Mouse (Mus musculus) thymus, adult 2 months (tissue): ENCODE measurements at regions not wholly inside any gene's neighbourhood (a gene's known extent, or its start where the extent isn't known, plus 50 kb on each side); places are given as distances from the start of the nearest gene placed in this dataset.

ENCODE experiments used
- CTCF ChIP-seq: fragments of 200-500 bp; IDR thresholded peaks from 2 replicates; pipeline ENCODE4 v1.5.1; 2012; ENCODE audit warnings: mild to moderate bottlenecking, control low read depth, low read length, moderate library complexity, borderline replicate concordance; ENCODE audit not compliant: control insufficient read depth, poor library complexity, insufficient read depth; ENCODE audit errors: extremely low read depth
- POLR2A ChIP-seq: fragments of 200-500 bp; IDR thresholded peaks from 2 replicates; pipeline ENCODE4 v1.6.1; 2012; ENCODE audit warnings: mild to moderate bottlenecking, low read length, control low read depth, moderate library complexity; ENCODE audit not compliant: control insufficient read depth, poor library complexity, insufficient read depth; ENCODE audit errors: extremely low read depth

DNA sequence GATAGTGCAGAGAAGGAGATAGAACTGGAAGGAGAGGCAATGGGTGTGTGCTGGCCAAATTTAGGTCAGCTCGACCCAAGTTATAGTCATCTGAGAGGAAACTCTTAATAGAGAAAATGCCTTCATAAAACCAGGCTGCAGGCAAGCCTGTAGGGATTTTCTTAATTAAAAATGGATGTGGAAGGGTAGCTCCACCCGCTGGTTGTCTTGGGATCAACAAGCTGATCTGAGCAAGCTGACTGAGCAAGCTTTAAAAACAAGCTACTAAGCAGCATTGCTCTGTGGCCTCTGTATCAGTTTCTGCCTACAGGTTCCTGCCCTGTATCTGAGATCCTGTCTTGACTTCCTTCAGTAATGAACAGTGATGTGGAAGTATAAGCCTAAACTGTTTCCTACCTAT lies 275.8 kb upstream of the Slc7a14 start:
- TF ChIP-seq CTCF (no peak), POLR2A (no peak)
